Mouse (Mus musculus): Measurements from ENCODE around the gene Gldc. TPM values are rescaled to one million over a fixed set of nuclear protein-coding genes. Genes with fewer than 3 reads are reported as not detected.

The Gldc gene
- polyA plus RNA-seq, 1 experiment from 2014 or later, result 12.1 TPM

DNA sequence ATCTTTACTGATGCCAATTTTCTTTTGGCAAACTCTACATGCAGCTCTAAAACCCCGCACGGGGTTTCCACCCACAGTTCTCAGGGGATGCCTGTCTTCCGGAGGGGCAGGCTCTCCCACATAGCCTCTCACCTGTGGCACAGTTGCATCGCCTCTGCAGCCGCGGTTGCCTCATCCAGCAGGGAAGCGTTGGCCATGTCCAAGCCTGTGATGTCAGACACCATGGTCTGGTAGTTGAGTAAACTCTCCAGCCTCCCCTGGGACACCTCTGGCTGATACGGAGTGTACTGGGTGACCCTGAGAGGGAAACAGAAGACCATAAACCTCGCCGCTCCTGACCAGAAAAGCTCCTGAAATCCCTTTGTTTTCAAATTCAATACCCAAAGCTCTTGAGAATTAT lies 23.9 kb downstream of the Gldc start:
- 75% methylated on average over 10 of the region's 10 CpGs for whole genome bisulfite sequencing

DNA sequence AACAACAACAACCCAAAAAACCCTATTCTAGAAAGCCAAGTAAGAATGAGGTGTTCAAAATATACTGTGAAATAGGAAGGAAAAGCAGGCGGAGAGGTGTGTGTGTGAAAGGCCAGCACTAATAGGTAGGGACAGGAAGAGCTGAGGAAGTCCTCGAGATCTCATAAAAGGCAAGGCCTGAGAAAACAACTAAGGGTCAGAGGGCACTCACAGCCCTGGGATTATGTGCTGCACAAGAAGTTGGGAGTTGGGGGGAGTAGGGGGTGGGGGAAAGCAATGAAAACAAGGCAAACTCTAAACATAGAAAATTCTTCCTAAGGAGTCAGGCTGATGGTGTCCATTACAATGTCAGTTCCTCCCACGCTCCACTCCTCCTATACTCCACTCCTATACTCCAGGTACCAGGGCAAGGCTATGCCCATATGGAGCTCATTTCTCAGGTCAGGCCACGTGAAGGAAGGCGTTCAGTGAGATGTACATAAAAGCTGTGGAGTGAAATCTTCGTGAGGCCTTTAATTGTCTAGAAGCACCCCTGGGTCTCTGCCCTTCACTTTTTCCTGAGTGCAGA lies 25.9 kb downstream of the Gldc start:
- 36% methylated on average over 6 of the region's 6 CpGs for WGBS
- no peaks in the 10 kb centered on the region for H3K9me3 ChIP-seq
- H3K4me3 ChIP-seq, result no peak overlapping the region
- H3K4me2 ChIP-seq, result no peak overlapping the region
- no peak overlapping the region for H3K9ac ChIP-seq
- no peaks in the 10 kb centered on the region for H3K36me3 ChIP-seq
- H3K27me3 ChIP-seq, result no peaks in the 10 kb centered on the region
- ATAC-seq (ENCODE audit: insufficient number of reproducible peaks, low FRiP score, low TSS enrichment, low read depth), result no peak
- H3K4me1 ChIP-seq, result no peaks in the 10 kb centered on the region
- no peak overlapping the region for H3K27ac ChIP-seq

More for the DNA sequence above, 23.9 kb downstream of the Gldc start:
- Histone ChIP-seq H3K9ac (no peak overlapping the region), H3K27ac (no peak overlapping the region), H3K4me2 (no peak overlapping the region), H3K4me1 (no peaks in the 10 kb centered on the region), H3K36me3 (no peaks in the 10 kb centered on the region), H3K4me3 (no peak overlapping the region), H3K27me3 (no peaks in the 10 kb centered on the region), H3K9me3 (no peaks in the 10 kb centered on the region)
- no peak for ATAC-seq (ENCODE audit: insufficient number of reproducible peaks, low FRiP score, low TSS enrichment, low read depth)

DNA sequence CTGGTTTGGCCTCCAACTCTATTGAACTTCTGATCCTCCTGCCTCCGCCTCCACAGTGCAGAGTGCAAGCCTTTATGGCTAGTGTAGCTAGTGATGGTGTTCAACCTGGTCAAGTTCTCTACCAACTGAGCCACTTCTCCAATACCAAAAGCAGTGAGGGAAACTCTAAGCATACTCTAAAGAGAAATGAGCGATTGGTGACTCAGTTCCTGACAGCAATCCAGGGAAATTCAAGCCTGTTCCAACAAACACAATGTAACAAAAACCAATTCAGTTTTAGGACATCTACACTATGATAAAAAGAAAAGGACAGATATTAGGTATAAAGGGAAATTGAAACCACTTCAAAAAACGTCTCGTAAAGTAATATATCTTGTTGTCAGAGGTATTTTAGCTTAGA lies 27.9 kb downstream of the Gldc start:
- Histone ChIP-seq H3K4me3 (no peak overlapping the region), H3K27ac (no peak overlapping the region), H3K4me2 (no peak overlapping the region), H3K9me3 (no peaks in the 10 kb centered on the region), H3K9ac (no peak overlapping the region), H3K36me3 (no peaks in the 10 kb centered on the region), H3K4me1 (no peaks in the 10 kb centered on the region), H3K27me3 (no peaks in the 10 kb centered on the region)
- ATAC-seq (ENCODE audit: insufficient number of reproducible peaks, low FRiP score, low TSS enrichment, low read depth), result no peak
- WGBS, result 80% methylated on average over 4 of the region's 4 CpGs

DNA sequence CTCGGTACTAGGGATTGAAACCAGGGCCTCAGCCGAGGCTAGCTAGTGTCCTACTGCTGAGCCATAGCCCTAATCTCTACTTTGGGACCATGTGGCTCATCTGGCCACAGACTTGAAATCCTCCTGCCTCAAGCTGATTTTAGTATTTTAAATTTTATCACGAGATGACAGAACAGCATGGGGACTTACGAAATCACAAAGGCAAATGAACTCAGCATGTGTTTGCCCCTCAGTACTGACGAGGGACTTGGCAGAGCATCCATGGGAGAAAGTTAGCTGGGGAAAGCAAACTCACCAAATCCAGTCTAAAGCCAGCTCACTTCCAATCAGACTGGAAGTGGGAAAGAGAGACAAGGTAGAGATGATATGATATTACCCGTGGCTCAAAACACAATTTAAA lies 28.5 kb downstream of the Gldc start:
- no peak overlapping the region for H3K9ac ChIP-seq
- no peaks in the 10 kb centered on the region for H3K9me3 ChIP-seq
- H3K36me3 ChIP-seq, result no peaks in the 10 kb centered on the region
- ATAC-seq (ENCODE audit: insufficient number of reproducible peaks, low FRiP score, low TSS enrichment, low read depth), result no peak
- H3K27ac ChIP-seq, result no peak overlapping the region
- H3K4me2 ChIP-seq, result no peak overlapping the region
- H3K4me3 ChIP-seq, result no peak overlapping the region
- WGBS, result 66% methylated on average over 6 of the region's 6 CpGs
- no peaks in the 10 kb centered on the region for H3K4me1 ChIP-seq
- H3K27me3 ChIP-seq, result no peaks in the 10 kb centered on the region

DNA sequence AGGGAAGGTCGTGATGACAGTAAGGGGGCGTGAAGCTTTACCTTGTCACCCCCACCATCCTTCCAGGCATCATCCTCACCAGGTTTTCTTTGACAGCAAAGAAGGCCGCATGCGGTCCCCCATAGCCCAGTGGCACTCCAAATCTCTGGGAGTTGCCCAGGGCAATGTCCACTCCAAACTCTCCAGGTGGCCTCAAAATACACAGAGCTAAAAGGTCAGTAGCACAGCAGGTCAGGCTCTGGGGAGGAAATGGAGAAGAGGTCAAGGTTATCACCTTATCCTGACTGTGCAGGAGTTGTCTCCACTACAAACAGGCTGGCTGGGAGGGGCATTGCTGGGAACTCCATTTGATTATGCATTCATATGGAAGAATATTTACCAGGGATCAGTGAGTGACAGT lies 30.1 kb downstream of the Gldc start:
- WGBS, result 90% methylated on average over 4 of the region's 4 CpGs
- Histone ChIP-seq H3K4me3 (no peak overlapping the region), H3K36me3 (no peaks in the 10 kb centered on the region), H3K4me2 (no peak overlapping the region), H3K9me3 (no peaks in the 10 kb centered on the region), H3K27me3 (no peaks in the 10 kb centered on the region), H3K27ac (no peak overlapping the region), H3K4me1 (no peaks in the 10 kb centered on the region), H3K9ac (no peak overlapping the region)
- no peak for ATAC-seq (ENCODE audit: insufficient number of reproducible peaks, low FRiP score, low TSS enrichment, low read depth)

DNA sequence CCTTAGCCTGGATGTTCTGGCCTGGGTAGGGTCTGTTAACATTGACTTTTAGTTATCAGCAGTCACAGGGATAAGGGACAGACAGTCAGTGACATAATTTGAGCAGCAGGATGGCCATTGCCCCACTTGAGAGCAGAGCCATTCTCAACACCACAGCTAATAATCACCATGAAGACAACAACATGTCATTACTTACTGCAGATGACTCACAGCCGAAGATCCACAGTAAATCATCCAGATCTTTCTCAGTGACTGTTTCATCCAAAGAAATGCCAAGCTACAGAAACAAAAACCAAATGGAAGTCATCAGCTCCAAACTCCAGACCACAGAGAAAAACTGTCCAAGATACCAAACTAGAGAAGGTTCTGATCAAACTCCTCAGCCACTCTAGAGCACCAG lies 38.9 kb downstream of the Gldc start:
- Histone ChIP-seq H3K27ac (no peak overlapping the region), H3K4me3 (no peak overlapping the region), H3K27me3 (no peaks in the 10 kb centered on the region), H3K4me2 (no peak overlapping the region), H3K36me3 (no peaks in the 10 kb centered on the region), H3K9ac (no peak overlapping the region), H3K9me3 (no peaks in the 10 kb centered on the region), H3K4me1 (no peaks in the 10 kb centered on the region)
- WGBS, result 66% methylated on average over 1 of the region's 1 CpGs
- ATAC-seq (ENCODE audit: insufficient number of reproducible peaks, low FRiP score, low TSS enrichment, low read depth), result no peak

DNA sequence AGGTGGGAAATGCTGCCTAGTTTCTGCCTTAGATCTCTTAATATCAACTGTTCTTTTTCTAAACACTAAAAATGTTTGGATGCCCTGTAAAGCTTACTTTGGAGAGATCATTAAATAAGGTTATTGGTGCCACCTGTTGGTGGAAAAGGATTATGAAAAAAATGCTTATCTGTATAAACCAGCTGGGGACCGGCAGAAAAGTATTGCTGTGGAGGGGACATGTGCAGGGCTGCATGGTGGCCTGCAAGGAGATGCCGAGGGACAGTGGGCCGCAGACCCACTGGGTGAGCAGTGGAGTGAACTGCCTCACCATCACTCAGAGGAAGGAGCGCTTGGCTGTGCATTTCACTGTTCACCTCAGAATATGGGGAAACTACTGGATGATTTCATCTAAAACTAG lies 47.1 kb downstream of the Gldc start:
- H3K4me3 ChIP-seq, result no peak overlapping the region
- H3K27me3 ChIP-seq, result no peaks in the 10 kb centered on the region
- no peaks in the 10 kb centered on the region for H3K9me3 ChIP-seq
- no peaks in the 10 kb centered on the region for H3K36me3 ChIP-seq
- H3K27ac ChIP-seq, result no peak overlapping the region
- H3K9ac ChIP-seq, result no peak overlapping the region
- ATAC-seq (ENCODE audit: insufficient number of reproducible peaks, low FRiP score, low TSS enrichment, low read depth), result no peak
- H3K4me2 ChIP-seq, result no peak overlapping the region
- H3K4me1 ChIP-seq, result no peaks in the 10 kb centered on the region
- WGBS, result 66% methylated on average over 4 of the region's 4 CpGs

DNA sequence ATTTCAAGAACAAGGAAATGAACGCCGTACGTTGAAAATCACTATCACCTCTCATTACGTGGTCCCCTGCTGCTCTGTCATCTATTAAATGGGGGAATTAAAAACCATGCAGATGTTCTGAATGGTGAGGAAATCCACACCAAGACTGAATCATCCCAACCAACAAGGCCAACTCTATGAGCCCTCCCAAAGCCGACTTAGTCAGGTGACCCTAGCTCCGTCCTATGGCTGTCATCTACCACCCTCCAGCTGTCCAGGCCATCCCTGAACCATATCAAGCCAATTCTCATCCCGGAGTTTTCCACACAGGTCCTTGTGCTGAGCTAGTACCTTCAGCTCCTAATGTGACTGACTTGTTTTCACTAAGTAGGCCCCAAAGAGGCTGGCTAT lies 49.6 kb downstream of the Gldc start:
- H3K27ac ChIP-seq, result no peak overlapping the region
- no peak overlapping the region for H3K4me3 ChIP-seq
- no peak for ATAC-seq (ENCODE audit: insufficient number of reproducible peaks, low FRiP score, low TSS enrichment, low read depth)
- no peaks in the 10 kb centered on the region for H3K27me3 ChIP-seq
- no peak overlapping the region for H3K9ac ChIP-seq
- no peaks in the 10 kb centered on the region for H3K36me3 ChIP-seq
- H3K9me3 ChIP-seq, result no peaks in the 10 kb centered on the region
- WGBS, result 61% methylated on average over 7 of the region's 7 CpGs
- H3K4me1 ChIP-seq, result no peaks in the 10 kb centered on the region
- no peak overlapping the region for H3K4me2 ChIP-seq

DNA sequence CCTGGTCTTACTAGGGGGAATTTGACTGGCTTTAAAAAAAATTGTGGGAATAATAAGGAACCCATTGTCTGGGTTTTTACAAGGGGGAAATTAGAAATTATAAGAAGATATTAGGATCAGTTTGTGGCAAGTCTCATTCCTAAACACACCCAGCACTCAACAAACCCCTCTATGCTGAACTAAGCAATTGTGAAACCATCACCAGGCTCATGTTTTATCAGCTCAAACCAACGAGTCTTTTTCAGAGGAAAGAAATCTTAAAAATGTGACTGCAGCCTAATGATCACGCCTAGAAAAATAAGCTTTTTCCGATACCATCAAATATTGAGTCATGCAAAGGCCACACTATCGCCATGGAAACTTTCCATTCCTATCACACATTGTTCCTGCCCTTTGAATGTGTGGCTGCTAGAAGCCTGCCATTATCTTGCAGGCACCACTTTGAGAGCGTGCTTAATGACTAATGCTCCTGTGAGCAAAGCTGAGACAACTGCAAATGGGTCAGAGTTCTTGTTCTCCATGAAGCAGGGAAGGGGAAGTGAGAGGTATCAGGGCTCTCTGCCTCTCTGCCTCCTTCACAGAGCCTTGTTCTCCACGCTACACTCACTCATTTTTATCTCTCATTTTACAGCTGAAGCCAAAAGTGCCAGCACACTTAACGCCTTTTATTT lies 50.1 kb downstream of the Gldc start:
- H3K9ac ChIP-seq, result no peak overlapping the region
- H3K4me3 ChIP-seq, result no peak overlapping the region
- no peaks in the 10 kb centered on the region for H3K4me1 ChIP-seq
- no peaks in the 10 kb centered on the region for H3K27me3 ChIP-seq
- no peak overlapping the region for H3K4me2 ChIP-seq
- H3K27ac ChIP-seq, result no peak overlapping the region
- WGBS, result 58% methylated on average over 7 of the region's 7 CpGs
- H3K9me3 ChIP-seq, result no peaks in the 10 kb centered on the region
- H3K36me3 ChIP-seq, result no peaks in the 10 kb centered on the region
- no peak for ATAC-seq (ENCODE audit: insufficient number of reproducible peaks, low FRiP score, low TSS enrichment, low read depth)

DNA sequence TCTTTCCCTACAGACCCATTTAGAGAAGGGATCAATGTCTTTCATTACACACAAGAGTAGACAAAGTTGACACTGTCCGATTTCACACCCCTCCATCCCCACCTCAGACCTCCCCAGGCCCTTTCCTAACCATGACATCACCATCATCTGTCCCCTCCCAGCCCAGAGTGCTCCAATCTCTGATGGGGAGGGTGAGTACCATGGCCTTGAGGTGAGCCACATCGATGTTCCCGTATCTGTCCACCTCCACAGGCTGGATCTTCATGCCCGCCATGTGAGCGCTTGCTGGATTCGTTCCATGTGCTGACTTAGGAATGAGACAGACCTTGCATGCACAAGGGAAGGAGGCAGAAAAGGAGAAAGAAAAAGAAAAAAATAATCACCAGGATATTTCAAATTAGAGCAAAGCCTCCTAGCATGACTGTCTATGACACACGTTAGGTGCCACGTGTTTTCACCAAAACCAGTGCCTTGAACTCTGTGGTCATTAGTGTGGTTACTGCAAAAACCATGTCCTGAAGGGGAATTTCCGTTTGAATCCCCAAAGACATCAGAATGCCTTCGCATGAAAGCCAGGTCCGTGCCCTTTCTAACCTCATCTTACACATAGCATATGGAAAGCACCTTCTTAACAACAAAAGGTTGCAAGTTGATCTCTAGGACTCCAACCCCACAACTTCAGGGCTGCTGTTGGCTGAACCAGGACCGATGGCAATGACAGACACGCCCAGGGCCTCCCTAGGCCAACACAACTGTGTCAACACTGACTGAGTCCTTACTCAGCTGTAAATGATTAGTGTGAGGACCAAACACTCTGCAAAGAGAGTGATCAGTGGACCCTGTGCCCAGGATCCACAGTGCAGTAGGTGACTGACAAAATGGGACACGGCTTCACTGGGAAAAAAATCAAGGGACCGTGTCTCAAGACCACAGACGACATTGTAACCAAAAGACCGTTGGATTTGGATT lies 56.6 kb downstream of the Gldc start:
- no peak overlapping the region for H3K4me3 ChIP-seq
- no peak for ATAC-seq (ENCODE audit: insufficient number of reproducible peaks, low FRiP score, low TSS enrichment, low read depth)
- WGBS, result 88% methylated on average over 17 of the region's 17 CpGs
- H3K4me2 ChIP-seq, result no peak overlapping the region
- no peaks in the 10 kb centered on the region for H3K36me3 ChIP-seq
- peaks cover 14% of the 10 kb centered on the region; the same call in 1 of the 2 replicates for H3K4me1 ChIP-seq
- no peaks in the 10 kb centered on the region for H3K9me3 ChIP-seq
- H3K9ac ChIP-seq, result no peak overlapping the region
- no peaks in the 10 kb centered on the region for H3K27me3 ChIP-seq
- no peak overlapping the region for H3K27ac ChIP-seq

DNA sequence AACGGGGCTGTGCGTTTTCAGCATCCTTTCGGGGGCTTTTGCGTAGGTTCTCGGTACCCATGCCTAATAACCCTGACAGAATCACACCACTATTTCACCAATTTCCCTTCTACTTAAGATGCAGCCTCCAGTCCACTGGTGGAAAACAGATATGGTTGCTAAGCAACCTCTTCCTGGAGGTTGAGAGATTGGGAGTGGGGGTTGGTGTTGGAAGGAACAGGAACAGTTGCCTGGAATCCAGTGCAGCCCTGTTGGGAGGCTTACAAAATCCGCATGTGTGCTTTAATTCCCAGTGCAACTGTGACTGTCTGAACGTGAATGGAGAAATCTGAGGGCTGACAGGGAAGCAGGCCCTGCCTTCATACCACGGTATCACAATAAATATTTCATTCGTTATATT lies 57.5 kb downstream of the Gldc start:
- WGBS, result 61% methylated on average over 9 of the region's 9 CpGs
- H3K27ac ChIP-seq, result no peak overlapping the region
- ATAC-seq (ENCODE audit: insufficient number of reproducible peaks, low FRiP score, low TSS enrichment, low read depth), result no peak

DNA sequence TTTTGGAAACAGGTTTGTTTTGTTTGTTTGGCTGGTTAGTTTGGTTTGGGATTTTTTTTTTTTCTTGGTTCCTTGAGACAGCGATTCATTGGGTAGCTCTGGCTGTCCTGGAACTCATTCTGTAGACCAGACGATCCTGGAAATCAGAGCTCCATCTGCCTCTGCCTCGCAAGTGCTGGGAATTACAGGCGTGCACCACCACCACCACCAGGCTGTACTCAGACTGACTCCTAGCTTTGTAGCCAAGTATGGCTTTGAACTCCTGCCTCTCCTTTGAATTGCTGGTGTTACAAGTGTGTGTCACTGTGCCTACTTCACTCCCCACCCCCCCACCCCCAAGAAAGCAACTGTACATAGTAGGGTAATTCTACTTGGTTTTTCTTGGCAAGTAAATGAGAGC lies 58.0 kb downstream of the Gldc start:
- Histone ChIP-seq H3K36me3 (no peaks in the 10 kb centered on the region), H3K4me2 (no peak overlapping the region), H3K9ac (no peak overlapping the region), H3K27ac (no peak overlapping the region), H3K4me1 (peaks cover 14% of the 10 kb centered on the region; the same call in 1 of the 2 replicates), H3K4me3 (no peak overlapping the region), H3K9me3 (no peaks in the 10 kb centered on the region), H3K27me3 (no peaks in the 10 kb centered on the region)
- ATAC-seq (ENCODE audit: insufficient number of reproducible peaks, low FRiP score, low TSS enrichment, low read depth), result no peak
- 53% methylated on average over 4 of the region's 4 CpGs for WGBS

More for the DNA sequence above, 57.5 kb downstream of the Gldc start:
- no peak overlapping the region for H3K4me2 ChIP-seq
- H3K36me3 ChIP-seq, result no peaks in the 10 kb centered on the region
- H3K9me3 ChIP-seq, result no peaks in the 10 kb centered on the region
- H3K9ac ChIP-seq, result no peak overlapping the region
- no peak overlapping the region for H3K4me3 ChIP-seq
- no peaks in the 10 kb centered on the region for H3K27me3 ChIP-seq
- H3K4me1 ChIP-seq, result peaks cover 14% of the 10 kb centered on the region; the same call in 1 of the 2 replicates

All from limb, embryonic 15.5 days (tissue).